Mouse (Mus musculus): Measurements from ENCODE around the gene Cacna2d2. TPM values are rescaled to one million over a fixed set of nuclear protein-coding genes. Genes with fewer than 3 reads are reported as not detected.
A peak's percentile ranks its signal among the peaks of the same experiment; 100 is the strongest.

Cacna2d2 gene
- polyA plus RNA-seq, 1 experiment from 2014 or later = 4.2 TPM

GRCm38 (mm10) chr9:107486507-107487225 is 87.3 kb downstream of the Cacna2d2 start:
- no peak for ATAC-seq (replicated peaks)
- no peaks in the 10 kb centered on the region for H3K9me3 ChIP-seq

GRCm38 (mm10) chr9:107490146-107490545 is 90.7 kb downstream of the Cacna2d2 start:
- 35% methylated on average over 8 of the region's 8 CpGs for WGBS
- H3K9ac ChIP-seq (replicated peaks) = no peak overlapping the region
- no peaks in the 10 kb centered on the region for H3K9me3 ChIP-seq
- H3K27me3 ChIP-seq = no peaks in the 10 kb centered on the region
- no peaks in the 10 kb centered on the region for H3K36me3 ChIP-seq
- peaks cover 19% of the 10 kb centered on the region for H3K4me1 ChIP-seq
- no peak overlapping the region for H3K4me2 ChIP-seq (replicated peaks)
- H3K27ac ChIP-seq (replicated peaks) = no peak overlapping the region
- H3K4me3 ChIP-seq = no peak overlapping the region
- no peak for ATAC-seq (replicated peaks)

More at GRCm38 (mm10) chr9:107486507-107487225, 87.3 kb downstream of the Cacna2d2 start:
- Histone ChIP-seq H3K4me2 (replicated peaks) (no peak overlapping the region), H3K4me3 (no peak overlapping the region), H3K4me1 (peaks cover 38% of the 10 kb centered on the region), H3K27me3 (no peaks in the 10 kb centered on the region), H3K9ac (replicated peaks) (no peak overlapping the region), H3K36me3 (no peaks in the 10 kb centered on the region), H3K27ac (replicated peaks) (peak overlapping the region; percentile 90)
- 68% methylated on average over 6 of the region's 6 CpGs for WGBS

- H3K9ac ChIP-seq (replicated peaks) = no peak overlapping the region
- no peaks in the 10 kb centered on the region for H3K27me3 ChIP-seq
- no peak overlapping the region for H3K27ac ChIP-seq (replicated peaks)
- no peaks in the 10 kb centered on the region for H3K36me3 ChIP-seq
- H3K4me3 ChIP-seq = no peak overlapping the region
- no peak for ATAC-seq (replicated peaks)
- H3K4me1 ChIP-seq = peaks cover 14% of the 10 kb centered on the region
- H3K9me3 ChIP-seq = no peaks in the 10 kb centered on the region
- 67% methylated on average over 6 of the region's 6 CpGs for WGBS
- no peak overlapping the region for H3K4me2 ChIP-seq (replicated peaks)
Observed at GRCm38 (mm10) chr9:107490625-107491024, 91.2 kb downstream of the Cacna2d2 start.

- H3K4me3 ChIP-seq = no peak overlapping the region
- 64% methylated on average over 1 of the region's 1 CpGs for WGBS
- no peaks in the 10 kb centered on the region for H3K4me1 ChIP-seq
- no peak overlapping the region for H3K4me2 ChIP-seq (replicated peaks)
- no peak for ATAC-seq (replicated peaks)
- H3K36me3 ChIP-seq = no peaks in the 10 kb centered on the region
- H3K9ac ChIP-seq (replicated peaks) = no peak overlapping the region
- H3K27ac ChIP-seq (replicated peaks) = no peak overlapping the region
- no peaks in the 10 kb centered on the region for H3K27me3 ChIP-seq
- no peaks in the 10 kb centered on the region for H3K9me3 ChIP-seq
Observed at GRCm38 (mm10) chr9:107493511-107493910, 94.1 kb downstream of the Cacna2d2 start.

GRCm38 (mm10) chr9:107494238-107494637 is 94.8 kb downstream of the Cacna2d2 start:
- ATAC-seq (replicated peaks) = no peak; the same call in 1 of the 2 replicates
- no peak overlapping the region for H3K27ac ChIP-seq (replicated peaks)
- no peak overlapping the region for H3K4me3 ChIP-seq
- no peaks in the 10 kb centered on the region for H3K36me3 ChIP-seq
- WGBS = 29% methylated on average over 12 of the region's 12 CpGs
- no peaks in the 10 kb centered on the region for H3K4me1 ChIP-seq
- H3K9me3 ChIP-seq = no peaks in the 10 kb centered on the region
- no peak overlapping the region for H3K4me2 ChIP-seq (replicated peaks)
- no peak overlapping the region for H3K9ac ChIP-seq (replicated peaks)
- no peaks in the 10 kb centered on the region for H3K27me3 ChIP-seq

GRCm38 (mm10) chr9:107496359-107496758 is 96.9 kb downstream of the Cacna2d2 start:
- Histone ChIP-seq H3K36me3 (no peaks in the 10 kb centered on the region), H3K4me2 (replicated peaks) (no peak overlapping the region), H3K9me3 (no peaks in the 10 kb centered on the region), H3K27ac (replicated peaks) (no peak overlapping the region), H3K27me3 (no peaks in the 10 kb centered on the region), H3K4me3 (no peak overlapping the region), H3K9ac (replicated peaks) (no peak overlapping the region), H3K4me1 (no peaks in the 10 kb centered on the region)
- no peak for ATAC-seq (replicated peaks)
- WGBS = 92% methylated on average over 3 of the region's 3 CpGs

GRCm38 (mm10) chr9:107500708-107501286 is 101.4 kb downstream of the Cacna2d2 start:
- Histone ChIP-seq H3K27ac (replicated peaks) (no peak overlapping the region), H3K9ac (replicated peaks) (no peak overlapping the region), H3K4me2 (replicated peaks) (no peak overlapping the region), H3K27me3 (no peaks in the 10 kb centered on the region), H3K4me1 (peaks cover 19% of the 10 kb centered on the region), H3K36me3 (no peaks in the 10 kb centered on the region), H3K9me3 (no peaks in the 10 kb centered on the region), H3K4me3 (no peak overlapping the region)
- ATAC-seq (replicated peaks) = no peak
- WGBS = 94% methylated on average over 3 of the region's 3 CpGs

- Histone ChIP-seq H3K4me2 (replicated peaks) (no peak overlapping the region), H3K9me3 (no peaks in the 10 kb centered on the region), H3K27ac (replicated peaks) (no peak overlapping the region), H3K4me3 (no peak overlapping the region), H3K9ac (replicated peaks) (no peak overlapping the region), H3K27me3 (no peaks in the 10 kb centered on the region), H3K36me3 (no peaks in the 10 kb centered on the region), H3K4me1 (peaks cover 34% of the 10 kb centered on the region)
- WGBS = 79% methylated on average over 12 of the region's 12 CpGs
- no peak for ATAC-seq (replicated peaks)
Observed at GRCm38 (mm10) chr9:107502131-107502846, 102.9 kb downstream of the Cacna2d2 start.

GRCm38 (mm10) chr9:107504662-107505537 is 105.5 kb downstream of the Cacna2d2 start:
- H3K9ac ChIP-seq (replicated peaks) = no peak overlapping the region
- no peaks in the 10 kb centered on the region for H3K9me3 ChIP-seq
- peaks cover 51% of the 10 kb centered on the region for H3K4me1 ChIP-seq
- H3K27ac ChIP-seq (replicated peaks) = peak overlapping the region; percentile 67
- no peak overlapping the region for H3K4me3 ChIP-seq
- H3K4me2 ChIP-seq (replicated peaks) = no peak overlapping the region
- H3K27me3 ChIP-seq = no peaks in the 10 kb centered on the region
- 41% methylated on average over 19 of the region's 19 CpGs for WGBS
- H3K36me3 ChIP-seq = no peaks in the 10 kb centered on the region
- peak; percentile 21; the same call in 1 of the 2 replicates for ATAC-seq (replicated peaks)

GRCm38 (mm10) chr9:107508266-107508665 is 108.9 kb downstream of the Cacna2d2 start:
- H3K4me1 ChIP-seq = peaks cover 65% of the 10 kb centered on the region
- H3K4me2 ChIP-seq (replicated peaks) = peak overlapping the region; percentile 18; the same call in 1 of the 2 replicates
- no peaks in the 10 kb centered on the region for H3K9me3 ChIP-seq
- 34% methylated on average over 10 of the region's 10 CpGs for WGBS
- no peaks in the 10 kb centered on the region for H3K36me3 ChIP-seq
- H3K4me3 ChIP-seq = no peak overlapping the region
- peak; percentile 49 for ATAC-seq (replicated peaks)
- no peak overlapping the region for H3K9ac ChIP-seq (replicated peaks)
- H3K27me3 ChIP-seq = no peaks in the 10 kb centered on the region
- H3K27ac ChIP-seq (replicated peaks) = peak overlapping the region; percentile 70

GRCm38 (mm10) chr9:107510384-107511100 is 111.1 kb downstream of the Cacna2d2 start:
- H3K9ac ChIP-seq (replicated peaks) = no peak overlapping the region

More at GRCm38 (mm10) chr9:107510384-107511100, 111.1 kb downstream of the Cacna2d2 start:
- H3K4me2 ChIP-seq (replicated peaks) = no peak overlapping the region
- H3K27ac ChIP-seq (replicated peaks) = no peak overlapping the region
- 79% methylated on average over 14 of the region's 14 CpGs for WGBS
- H3K9me3 ChIP-seq = no peaks in the 10 kb centered on the region
- H3K36me3 ChIP-seq = no peaks in the 10 kb centered on the region
- peaks cover 51% of the 10 kb centered on the region for H3K4me1 ChIP-seq
- ATAC-seq (replicated peaks) = no peak
- H3K27me3 ChIP-seq = no peaks in the 10 kb centered on the region
- no peak overlapping the region for H3K4me3 ChIP-seq

Measured in forebrain, embryonic 15.5 days (tissue).